Mouse (Mus musculus) stomach, postnatal 0 days (tissue): ENCODE data around the gene Olfr605. TPM values are rescaled to one million over a fixed set of nuclear protein-coding genes. Genes with fewer than 3 reads are reported as not detected.
"Not testable (repeated sequence)": the region's sequence is repeated elsewhere in the genome, so short reads cannot be mapped to it uniquely, and the experiment has no call there.

Experiments used
- ATAC-seq: fragments of 200-750 bp; cut with Nextera tagmentation; 2 replicates; pipeline ENCODE4 v1.8.0; 2017; ENCODE audit not compliant: low FRiP score, low TSS enrichment
- DNase-seq: peaks from one replicate; pipeline ENCODE4 v3.0.0-alpha.2; 2016; ENCODE audit warnings: low spot score
- H3K27ac ChIP-seq: fragments of 300-500 bp; sonication (generic); replicated peaks from 2 replicates; pipeline ENCODE4 v1.5.1; 2014; ENCODE audit warnings: mild to moderate bottlenecking, control low read depth
- H3K27me3 ChIP-seq: fragments of 300-500 bp; sonication (generic); 2 replicates; pipeline ENCODE4 v1.6.1; 2014; ENCODE audit warnings: low read length; ENCODE audit not compliant: control insufficient read depth, insufficient read depth
- H3K36me3 ChIP-seq: fragments of 300-500 bp; sonication (generic); 2 replicates; pipeline ENCODE4 v1.6.1; 2014; ENCODE audit warnings: low read length, mixed read lengths; ENCODE audit not compliant: control insufficient read depth, insufficient read depth
- H3K4me1 ChIP-seq: fragments of 300-500 bp; sonication (generic); replicated peaks from 2 replicates; pipeline ENCODE4 v1.6.1; 2014; ENCODE audit warnings: antibody characterized with exemption; ENCODE audit not compliant: control insufficient read depth, insufficient read depth
- H3K4me2 ChIP-seq: fragments of 300-500 bp; sonication (generic); replicated peaks from 2 replicates; pipeline ENCODE4 v1.6.1; 2014; ENCODE audit warnings: low read depth, mild to moderate bottlenecking, control low read depth, moderate library complexity
- H3K4me3 ChIP-seq: fragments of 300-500 bp; sonication (generic); 2 replicates; pipeline ENCODE4 v1.5.1; 2014; ENCODE audit warnings: low read depth, low read length, control low read depth
- H3K9ac ChIP-seq: fragments of 300-500 bp; sonication (generic); 2 replicates; pipeline ENCODE4 v1.6.1; 2014; ENCODE audit warnings: mild to moderate bottlenecking, low read length, control low read depth, mixed read lengths
- H3K9me3 ChIP-seq: fragments of 300-500 bp; sonication (generic); 2 replicates; pipeline ENCODE4 v1.6.1; 2016; ENCODE audit warnings: low read length; ENCODE audit not compliant: control insufficient read depth
- CTCF ChIP-seq: IDR thresholded peaks from 2 replicates; pipeline ENCODE4 v1.5.1; 2016; ENCODE audit warnings: antibody characterized with exemption, low read depth, mild to moderate bottlenecking, moderate library complexity
- EP300 ChIP-seq: optimal IDR thresholded peaks from 2 replicates; pipeline ENCODE3; 2016; ENCODE audit warnings: antibody characterized with exemption
- WGBS: fragments of 180-500 bp; shearing (Covaris S2); extraction: QIAGEN DNeasy Blood & Tissue Kit; methylation state at CpG from one replicate; pipeline ENCODE4 v1.1.7; 2014; 5-methylcytosine and 5-hydroxymethylcytosine counted together
- polyA plus RNA-seq: library from polyadenylated mRNA; unstranded; fragments of >200 nt; fragmentation: Nextera tagmentation; extraction: Ambion mirVana; gene quantifications from 2 replicates; pipeline ENCODE4 v1.2.1, GENCODE M21; 2015

Gene Olfr605
- polyA plus RNA-seq, result not detected in 2 replicates

GRCm38 (mm10) chr7:103445339-103445738 is at the start of gene Olfr605:
TSS of gene Olfr605 (minus strand) at chr7:103445439.
- DNase-seq, result no peak
- Histone ChIP-seq H3K27ac (no peak within 1 kb of the TSS), H3K9me3 (no peaks in the 10 kb centered on the region), H3K9ac (no peak within 1 kb of the TSS), H3K27me3 (no peaks in the 10 kb centered on the region), H3K4me3 (no peak within 1 kb of the TSS), H3K4me1 (no peaks in the 10 kb centered on the region), H3K36me3 (no peaks in the 10 kb centered on the region), H3K4me2 (no peak within 1 kb of the TSS)
- 67% methylated on average over 1 of the region's 1 CpGs for WGBS
- no peak for ATAC-seq
- TF ChIP-seq CTCF (no peak), EP300 (no peak)

DNA sequence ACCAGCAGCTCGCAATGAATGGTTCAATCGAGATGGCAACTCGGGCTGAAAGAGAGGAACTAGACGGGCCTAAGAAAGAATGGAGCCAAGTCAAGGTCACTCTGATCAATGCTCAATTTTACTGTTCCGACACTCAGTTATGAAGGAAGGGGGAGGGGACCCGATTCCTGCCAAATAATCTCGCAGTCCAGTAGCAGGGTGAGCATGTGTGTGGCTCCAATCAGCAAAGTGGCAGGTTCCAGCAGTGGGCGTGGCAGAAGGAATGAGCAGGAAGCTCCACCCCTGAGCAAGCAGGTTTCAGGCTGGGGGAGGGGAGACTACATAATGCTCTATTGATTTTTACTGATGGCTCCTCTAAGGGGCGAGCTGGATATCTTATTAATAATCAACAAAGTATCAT is 31.9 kb upstream of the Olfr605 start:
- H3K27me3 ChIP-seq, DNase-seq, H3K9ac ChIP-seq, H3K4me2 ChIP-seq, H3K4me3 ChIP-seq, ATAC-seq, H3K4me1 ChIP-seq, H3K27ac ChIP-seq, H3K9me3 ChIP-seq, H3K36me3 ChIP-seq: not testable (repeated sequence)
- 69% methylated on average over 9 of the region's 9 CpGs for WGBS

GRCm38 (mm10) chr7:103469577-103469976 is 24.3 kb upstream of the Olfr605 start, which contains the start of gene Olfr608:
TSS of gene Olfr608 (plus strand) at chr7:103469877.
- TF ChIP-seq EP300 (no peak), CTCF (no peak)
- ATAC-seq, result no peak
- no peak within 1 kb of the TSS for H3K27ac ChIP-seq
- no peak for DNase-seq
- no peaks in the 10 kb centered on the region for H3K36me3 ChIP-seq
- no peak within 1 kb of the TSS for H3K9ac ChIP-seq
- H3K4me1 ChIP-seq, result no peaks in the 10 kb centered on the region
- H3K27me3 ChIP-seq, result no peaks in the 10 kb centered on the region
- H3K4me3 ChIP-seq, result no peak within 1 kb of the TSS
- no peaks in the 10 kb centered on the region for H3K9me3 ChIP-seq
- no peak within 1 kb of the TSS for H3K4me2 ChIP-seq

DNA sequence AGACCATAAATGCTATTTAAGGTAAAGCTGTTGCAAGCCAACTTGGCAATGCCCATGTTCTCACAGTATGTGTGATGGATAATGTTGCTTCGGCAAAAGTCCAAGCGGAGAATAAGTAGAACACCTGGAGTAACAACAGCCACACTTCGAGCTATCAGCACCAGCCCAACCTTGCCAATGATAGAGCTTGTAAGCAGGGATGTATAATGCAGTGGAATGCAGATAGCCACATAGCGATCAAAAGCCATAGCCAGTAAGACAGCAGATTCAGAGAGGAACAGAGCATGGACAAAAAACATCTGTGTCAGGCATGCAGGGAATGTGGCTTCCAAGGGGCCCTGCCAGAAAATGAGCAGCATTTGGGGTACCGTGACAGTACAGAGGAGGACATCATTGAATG is 15.4 kb upstream of the Olfr605 start:
- no peaks in the 10 kb centered on the region for H3K27me3 ChIP-seq
- H3K4me1 ChIP-seq, result no peaks in the 10 kb centered on the region
- H3K9me3 ChIP-seq, result no peaks in the 10 kb centered on the region
- H3K36me3 ChIP-seq, result no peaks in the 10 kb centered on the region
- no peak overlapping the region for H3K4me2 ChIP-seq
- TF ChIP-seq CTCF (no peak), EP300 (no peak)
- DNase-seq, result no peak
- no peak overlapping the region for H3K9ac ChIP-seq
- H3K4me3 ChIP-seq, result no peak overlapping the region
- ATAC-seq, result no peak
- WGBS, result 72% methylated on average over 5 of the region's 5 CpGs
- no peak overlapping the region for H3K27ac ChIP-seq

DNA sequence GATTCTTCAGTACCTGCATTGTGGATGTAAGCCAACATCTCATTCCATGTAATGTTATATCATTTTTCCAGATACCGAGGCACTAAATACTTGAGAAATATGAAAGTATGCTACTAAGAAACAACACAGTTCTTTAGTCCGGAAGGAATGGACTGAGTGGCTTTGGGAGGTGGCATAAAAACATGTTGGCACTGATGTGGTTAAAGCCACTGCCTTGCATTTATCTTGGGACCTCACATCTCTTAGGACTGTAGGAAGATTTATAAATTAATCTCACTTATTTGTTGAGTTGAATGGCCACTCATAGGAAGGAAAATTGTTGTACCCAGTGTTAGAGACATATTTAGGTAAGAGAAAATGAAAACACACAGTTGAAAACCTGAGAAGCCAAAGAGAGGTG is 3.5 kb upstream of the Olfr605 start, which contains the start of gene Olfr606:
Gene Olfr606, plus strand, starts transcription at position 301 of the 400 bp plus-strand sequence.
- TF ChIP-seq CTCF, result no peak
- no peak for TF ChIP-seq EP300
- no peak within 1 kb of the TSS for H3K4me3 ChIP-seq
- H3K4me1 ChIP-seq, result no peaks in the 10 kb centered on the region
- no peak within 1 kb of the TSS for H3K4me2 ChIP-seq
- no peak for ATAC-seq
- WGBS, result 85% methylated on average over 2 of the region's 2 CpGs
- no peaks in the 10 kb centered on the region for H3K9me3 ChIP-seq
- no peaks in the 10 kb centered on the region for H3K27me3 ChIP-seq
- no peak within 1 kb of the TSS for H3K27ac ChIP-seq
- DNase-seq, result no peak
- H3K9ac ChIP-seq, result no peak within 1 kb of the TSS
- no peaks in the 10 kb centered on the region for H3K36me3 ChIP-seq

- ATAC-seq, H3K4me1 ChIP-seq, H3K9ac ChIP-seq, DNase-seq, H3K36me3 ChIP-seq, H3K27me3 ChIP-seq, H3K9me3 ChIP-seq, H3K4me3 ChIP-seq, H3K27ac ChIP-seq, H3K4me2 ChIP-seq: not testable (repeated sequence)
- 77% methylated on average over 1 of the region's 1 CpGs for WGBS
Observed at GRCm38 (mm10) chr7:103414772-103415171, 30.5 kb downstream of the Olfr605 start, which contains the start of gene Usp17lc. TSS of gene Usp17lc (plus strand) at chr7:103415072.

DNA sequence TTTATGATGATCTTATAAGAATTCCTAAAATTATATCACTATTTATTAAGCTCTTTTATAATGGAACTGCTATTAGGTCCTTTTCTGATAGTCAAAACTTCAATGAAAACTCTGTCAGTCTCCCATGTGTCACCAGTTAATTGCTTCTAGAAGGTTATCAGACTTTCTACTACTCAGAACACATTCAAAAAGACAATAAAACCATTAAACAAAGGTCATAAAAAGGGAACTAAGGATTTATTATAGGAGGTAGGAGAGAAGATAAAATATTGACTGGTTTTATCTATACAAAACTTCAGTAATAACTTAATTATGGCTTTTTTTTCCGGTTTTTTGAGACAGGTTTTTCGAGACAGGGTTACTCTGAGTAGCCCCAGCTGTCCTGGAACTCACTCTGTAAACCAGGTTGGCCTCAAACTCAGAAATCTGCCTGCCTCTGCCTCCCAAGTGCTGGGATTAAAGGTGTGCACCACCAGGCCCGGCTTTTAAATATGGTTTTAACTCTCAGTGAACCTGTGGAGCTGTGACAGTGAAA is 38.7 kb downstream of the Olfr605 start:
- H3K9ac ChIP-seq, H3K27ac ChIP-seq, H3K4me3 ChIP-seq, ATAC-seq, H3K4me1 ChIP-seq, DNase-seq, H3K36me3 ChIP-seq, H3K9me3 ChIP-seq, H3K4me2 ChIP-seq, H3K27me3 ChIP-seq: not testable (repeated sequence)
- WGBS, result 58% methylated on average over 3 of the region's 3 CpGs
